Mouse (Mus musculus) granulocyte monocyte progenitor cell, adult 5-6 weeks (primary cell): ENCODE data around the gene Gm20517. TPM values are rescaled to one million over a fixed set of nuclear protein-coding genes. Genes with fewer than 3 reads are reported as not detected.
A peak's percentile ranks its signal among the peaks of the same experiment; 100 is the strongest.

Experiments
- ATAC-seq: replicated peaks from 2 replicates; pipeline ENCODE4 v1.8.0; 2016; ENCODE audit warnings: mild to moderate bottlenecking, moderate TSS enrichment, inconsistent platforms; ENCODE audit not compliant: poor library complexity, severe bottlenecking
- total RNA-seq, 2 experiments: library from RNA; stranded (forward) in 1 of 2; stranded (reverse) in 1 of 2; fragments of 200-712, 200-1000 nt in 1 of 2; fragments of >200 nt in 1 of 2; fragmentation: Nextera tagmentation in 1 of 2; gene quantifications; 2 replicates each; pipeline ENCODE4 v1.2.3; 2014 to 2017

Gm20517 gene
- total RNA-seq (2014; fragmentation: Nextera tagmentation): 0.41 and 2.2 TPM in 2 replicates
- 2.5 and 3.1 TPM in 2 replicates for total RNA-seq (2017)

DNA sequence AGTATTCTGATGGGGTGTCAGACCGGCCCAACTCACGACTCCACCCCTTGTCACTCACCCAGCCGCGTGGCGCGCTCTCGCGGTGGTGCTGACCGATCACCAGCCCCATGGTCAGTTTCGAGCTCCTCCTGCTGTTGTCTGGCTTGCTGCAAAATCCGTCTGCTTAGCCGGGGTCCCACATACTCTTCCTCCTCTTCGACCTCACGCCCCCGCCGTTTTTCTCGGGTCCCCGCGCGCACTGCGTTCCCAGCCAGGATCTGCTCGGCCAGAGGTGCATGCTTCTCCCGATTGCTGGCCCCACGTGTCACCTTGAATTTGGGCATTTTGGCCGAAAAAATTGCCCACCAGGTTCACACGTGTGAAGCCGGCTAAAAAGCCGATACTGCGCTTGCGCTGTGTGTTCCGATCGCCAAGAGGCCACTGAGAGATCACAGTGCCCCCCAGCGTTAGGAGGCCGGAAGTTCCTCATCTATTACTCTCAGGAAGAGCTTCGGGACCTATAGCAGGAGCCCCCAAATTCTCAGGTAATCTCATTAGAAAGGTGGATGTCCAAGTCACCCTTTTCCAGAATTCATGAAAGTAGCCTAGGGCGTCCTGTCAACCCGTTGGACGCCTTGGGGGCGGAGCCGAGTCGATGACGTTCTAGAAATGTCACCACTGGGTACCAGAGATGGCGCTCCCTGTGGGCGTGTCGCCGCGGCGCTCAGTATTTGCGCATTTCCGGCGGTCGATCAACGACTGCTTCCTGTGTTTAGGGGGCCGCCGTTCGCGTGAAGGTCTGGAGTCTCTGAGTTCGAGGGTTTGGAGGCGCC lies at the start of gene Gm20517, which contains the start of the genes Bysl and Med20:
Gene Gm20517 (plus strand): TSS at position 741 of the 812 bp plus-strand sequence.
Gene Bysl (minus strand): TSS at position 644 of the 812 bp plus-strand sequence.
Gene Med20 (plus strand): TSS at position 734 of the 812 bp plus-strand sequence.
- peak; percentile 82 for ATAC-seq

DNA sequence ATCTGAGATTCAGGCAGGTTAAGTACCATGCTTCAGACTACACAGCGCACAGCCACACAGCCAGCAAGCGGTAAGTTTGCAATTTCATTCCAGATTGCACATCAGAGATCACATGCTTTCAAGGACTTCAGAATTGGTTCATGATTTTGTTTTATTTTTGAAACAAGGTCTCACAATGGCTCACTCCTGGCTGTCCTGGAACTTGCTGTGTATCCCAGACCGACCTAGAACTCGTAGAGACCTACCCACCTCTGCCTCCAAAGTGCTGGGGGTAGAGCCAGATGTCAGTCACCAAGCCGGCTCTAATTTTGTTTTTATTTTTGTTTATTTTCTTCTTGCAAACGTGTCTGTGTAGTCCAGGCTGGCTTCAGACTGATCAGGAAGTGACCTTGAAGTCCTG lies 48.5 kb upstream of the Gm20517 start:
- ATAC-seq: no peak

- ATAC-seq: no peak; the same call in 1 of the 2 replicates
Observed at GRCm38 (mm10) chr17:47564612-47565011, 46.8 kb upstream of the Gm20517 start.

DNA sequence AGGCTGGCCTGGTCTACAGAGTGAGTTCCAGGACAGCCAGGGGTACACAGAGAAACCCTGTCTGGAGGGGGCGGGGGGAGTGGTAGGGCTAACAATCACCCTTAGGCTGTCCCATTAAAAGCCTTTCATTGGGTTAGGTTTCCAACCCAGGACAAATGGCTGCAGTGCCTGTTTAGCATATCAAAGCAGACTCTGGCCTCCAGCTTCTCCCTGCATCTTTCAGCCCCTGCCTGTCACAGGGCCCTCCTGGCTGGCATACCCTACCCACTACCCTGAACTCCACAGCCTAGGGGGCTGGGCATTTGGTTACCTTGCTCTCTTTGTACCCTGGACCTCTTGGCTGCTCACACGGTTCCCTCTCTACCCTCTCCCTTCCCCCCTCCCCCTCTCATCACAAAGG lies 45.3 kb upstream of the Gm20517 start:
- no peak for ATAC-seq

DNA sequence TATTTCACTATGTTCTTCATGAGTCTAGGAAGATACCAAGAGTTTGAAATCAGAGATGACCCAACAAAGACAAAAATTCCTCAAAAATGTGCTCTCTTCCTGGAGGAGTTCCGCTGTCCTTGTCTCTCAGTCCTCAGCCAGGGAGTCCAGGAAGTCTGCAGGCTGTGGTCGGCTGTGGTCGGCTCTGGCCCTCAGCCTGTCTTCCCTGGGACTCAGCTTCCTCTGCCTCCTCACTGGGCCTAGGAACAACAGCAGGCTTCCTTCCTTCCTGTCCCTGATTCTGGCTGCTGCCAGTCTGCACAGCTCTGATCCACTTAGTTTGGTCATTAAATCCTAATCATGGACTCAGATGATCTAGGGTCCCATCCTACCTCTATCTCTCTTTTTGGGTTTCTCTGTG lies 44.1 kb upstream of the Gm20517 start:
- ATAC-seq: peak; percentile 82

DNA sequence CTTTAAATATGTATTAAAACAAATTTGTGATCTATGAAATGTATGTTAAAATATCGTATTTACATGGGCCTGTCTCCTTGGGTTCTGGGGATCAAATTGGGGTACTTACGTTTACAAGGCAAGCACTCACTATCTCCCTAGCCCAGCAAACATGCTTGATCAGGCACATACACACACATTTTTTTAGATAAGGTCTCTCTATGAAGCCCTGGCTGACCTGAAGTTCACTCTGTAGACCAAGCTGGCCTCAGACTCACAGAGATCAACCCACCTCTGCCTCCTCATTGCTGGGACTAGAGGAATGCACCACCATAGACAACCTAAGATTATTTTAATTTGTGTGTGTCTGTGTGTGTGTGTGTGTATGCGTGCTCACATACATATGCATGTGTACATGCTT lies 43.0 kb upstream of the Gm20517 start:
- no peak for ATAC-seq

- no peak for ATAC-seq
Observed at GRCm38 (mm10) chr17:47568951-47569527, 42.4 kb upstream of the Gm20517 start.

DNA sequence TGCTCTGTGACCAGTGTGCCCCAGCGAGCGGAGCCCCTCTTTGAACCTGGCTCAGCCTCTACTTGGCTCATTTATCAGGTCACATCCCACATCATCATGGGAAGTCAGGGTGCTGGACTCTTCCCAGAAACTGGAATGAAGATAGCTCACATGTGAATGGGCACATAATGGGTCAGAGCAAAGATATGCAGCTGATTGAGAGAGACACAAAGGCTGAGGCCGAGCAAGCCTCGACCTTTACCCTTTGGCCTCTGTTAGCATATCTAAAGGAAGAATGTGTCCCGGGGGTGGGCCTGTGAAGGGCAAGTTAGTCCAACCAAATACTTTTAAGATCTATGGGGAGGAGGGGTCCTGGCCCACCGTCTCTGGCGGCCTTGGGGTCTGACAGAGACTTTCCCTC lies 39.8 kb upstream of the Gm20517 start:
- ATAC-seq: no peak

DNA sequence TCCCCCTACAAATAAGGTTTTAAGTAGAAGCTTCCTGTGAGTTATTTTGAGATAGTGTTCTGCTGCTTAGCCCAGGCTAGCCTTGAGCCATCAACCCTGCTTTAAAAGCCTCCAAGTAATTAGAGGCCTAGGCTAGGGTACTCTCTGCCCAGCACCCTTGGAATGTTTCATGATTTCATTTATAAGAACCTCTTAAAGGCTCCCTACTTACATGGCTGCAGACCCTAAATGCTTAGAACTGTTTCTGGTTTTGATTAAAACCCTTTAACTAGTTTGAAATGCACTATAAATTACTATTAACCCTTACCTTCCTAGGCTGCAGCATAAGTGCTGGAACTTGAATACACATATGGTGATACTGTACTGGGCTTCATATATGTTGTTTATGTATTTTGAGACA lies 39.0 kb upstream of the Gm20517 start:
- ATAC-seq: no peak

GRCm38 (mm10) chr17:47574028-47574427 lies 37.4 kb upstream of the Gm20517 start:
- ATAC-seq: no peak

DNA sequence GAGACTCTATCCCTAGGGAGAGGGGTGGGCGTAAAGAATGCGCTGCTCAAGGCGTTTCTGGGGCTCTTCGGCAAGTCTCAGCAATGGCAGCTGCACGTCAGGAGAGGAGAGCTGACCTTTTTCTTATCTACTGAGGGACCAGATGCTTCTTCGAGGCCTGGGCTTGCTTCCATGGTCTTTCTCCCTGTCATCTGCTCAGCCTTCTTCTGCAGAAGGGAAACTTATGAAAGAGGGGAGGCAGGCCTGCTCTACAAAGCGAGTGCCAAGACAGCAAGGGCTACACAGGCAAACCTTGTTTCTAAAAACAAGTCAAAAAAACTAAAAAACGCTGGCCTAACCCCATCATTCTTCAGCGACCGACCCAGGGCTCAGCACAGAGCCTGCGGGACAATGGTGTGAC lies 36.6 kb upstream of the Gm20517 start:
- ATAC-seq: no peak

DNA sequence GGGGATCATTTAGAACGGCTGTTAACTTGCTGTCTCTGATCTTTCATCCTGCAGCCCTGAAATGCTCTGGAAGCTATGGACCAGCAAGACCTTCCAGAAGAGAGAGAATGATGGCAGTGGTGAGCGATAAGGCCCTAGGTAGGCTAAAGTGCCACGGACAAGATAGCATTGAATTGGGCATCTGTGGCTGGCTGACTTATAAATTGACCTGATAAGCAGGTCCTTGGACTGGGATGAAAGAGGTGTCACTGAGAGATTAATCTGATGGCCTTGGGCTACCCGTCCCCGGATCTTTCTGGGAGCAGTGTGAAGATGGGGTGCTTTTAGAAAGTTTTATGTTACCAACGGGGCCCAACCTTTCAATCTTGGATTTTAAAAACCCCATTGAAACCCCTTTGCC lies 32.7 kb upstream of the Gm20517 start:
- no peak for ATAC-seq

- ATAC-seq: no peak
Observed at GRCm38 (mm10) chr17:47580962-47581361, 30.4 kb upstream of the Gm20517 start.

DNA sequence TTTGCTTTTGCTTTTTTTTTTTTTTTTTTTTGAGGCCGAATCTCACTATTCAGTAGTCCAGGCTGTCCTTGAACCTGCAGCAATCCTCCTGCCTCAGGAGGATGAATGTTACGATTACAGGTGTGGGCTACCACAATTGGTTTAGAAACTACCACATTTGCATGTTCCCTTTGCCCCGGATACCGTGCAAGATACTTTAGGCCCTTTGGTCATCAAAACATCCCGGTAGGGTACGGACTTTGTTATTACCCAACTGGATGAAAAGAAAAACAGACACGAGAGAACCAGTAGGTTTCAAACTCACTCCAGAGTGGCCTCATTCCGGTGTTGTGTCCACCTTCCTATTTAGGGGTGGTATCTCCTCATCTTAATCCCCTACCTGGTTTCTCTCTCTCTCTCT lies 22.9 kb upstream of the Gm20517 start:
- no peak for ATAC-seq

DNA sequence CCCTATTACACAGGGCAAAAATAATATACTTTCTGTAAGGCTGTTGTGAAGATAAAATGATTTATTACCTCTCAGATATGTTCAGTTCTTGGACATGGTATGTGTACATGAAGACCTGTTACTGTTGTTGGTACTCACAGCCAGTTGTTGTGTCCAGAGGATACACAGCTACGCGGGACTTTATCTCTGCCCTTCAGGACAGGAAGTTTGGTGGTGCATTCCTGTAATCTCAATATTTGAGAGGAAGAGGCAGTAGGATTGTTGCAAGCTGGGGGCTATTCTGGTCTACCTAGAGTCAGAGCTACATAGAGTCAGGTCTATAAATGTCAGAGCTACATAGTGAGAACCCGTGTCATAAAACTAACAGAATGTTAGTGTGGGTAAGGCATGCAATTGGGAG lies 20.3 kb upstream of the Gm20517 start:
- no peak for ATAC-seq

- peak; percentile 60 for ATAC-seq
Observed at GRCm38 (mm10) chr17:47593215-47593853, 18.1 kb upstream of the Gm20517 start.

DNA sequence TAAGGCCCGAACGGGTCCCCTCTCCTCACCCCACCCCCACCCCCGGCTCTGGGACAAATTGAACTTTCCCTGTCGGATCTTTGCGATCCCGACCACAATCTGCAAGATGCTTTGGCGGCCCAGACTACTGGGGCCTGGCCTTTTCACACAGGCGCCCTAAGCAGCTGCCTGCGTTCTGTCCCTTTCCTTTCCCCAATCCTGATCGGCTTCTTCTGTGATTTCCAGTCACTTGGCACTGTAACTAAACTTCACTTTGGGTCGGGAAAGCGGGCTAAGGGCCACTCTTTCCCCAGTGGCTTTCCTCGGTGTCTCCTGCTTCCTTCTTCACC lies 17.6 kb upstream of the Gm20517 start:
- no peak for ATAC-seq

DNA sequence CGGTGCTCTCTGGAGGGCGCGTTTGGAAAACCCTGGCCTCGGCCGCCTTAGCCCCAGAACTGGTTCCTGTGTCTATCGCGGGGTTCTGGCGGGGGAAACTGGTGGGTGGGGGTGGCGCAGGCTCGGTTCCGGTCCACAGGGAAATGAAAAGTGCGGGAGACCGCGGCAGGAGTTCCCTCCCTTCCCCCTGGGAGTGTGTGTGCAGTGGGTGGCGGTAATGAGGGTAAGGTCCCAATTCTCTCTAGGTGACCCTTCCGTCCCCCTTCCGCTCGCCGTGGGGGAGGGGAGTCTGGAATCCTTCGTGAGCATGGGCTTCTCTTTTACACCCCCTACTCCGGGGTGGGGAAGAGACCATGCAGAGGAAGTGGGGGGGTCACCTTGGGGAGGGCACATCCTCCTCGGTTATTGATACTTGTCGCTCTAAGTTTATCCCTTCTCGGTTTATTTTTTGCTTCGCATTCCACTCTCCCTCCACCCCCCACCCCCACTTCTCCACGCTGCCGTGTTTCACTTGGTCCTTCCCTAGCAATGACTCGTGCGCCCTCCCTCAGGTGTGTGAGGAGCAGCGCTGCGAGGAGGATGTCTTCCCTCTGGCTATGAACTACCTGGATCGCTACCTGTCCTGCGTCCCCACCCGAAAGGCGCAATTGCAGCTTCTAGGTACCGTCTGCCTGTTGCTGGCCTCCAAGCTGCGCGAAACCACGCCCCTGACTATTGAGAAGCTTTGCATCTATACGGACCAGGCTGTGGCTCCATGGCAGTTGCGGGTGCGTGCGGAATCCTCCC lies 17.0 kb upstream of the Gm20517 start:
- ATAC-seq: no peak

GRCm38 (mm10) chr17:47594969-47595247 lies 16.5 kb upstream of the Gm20517 start:
- ATAC-seq: no peak

DNA sequence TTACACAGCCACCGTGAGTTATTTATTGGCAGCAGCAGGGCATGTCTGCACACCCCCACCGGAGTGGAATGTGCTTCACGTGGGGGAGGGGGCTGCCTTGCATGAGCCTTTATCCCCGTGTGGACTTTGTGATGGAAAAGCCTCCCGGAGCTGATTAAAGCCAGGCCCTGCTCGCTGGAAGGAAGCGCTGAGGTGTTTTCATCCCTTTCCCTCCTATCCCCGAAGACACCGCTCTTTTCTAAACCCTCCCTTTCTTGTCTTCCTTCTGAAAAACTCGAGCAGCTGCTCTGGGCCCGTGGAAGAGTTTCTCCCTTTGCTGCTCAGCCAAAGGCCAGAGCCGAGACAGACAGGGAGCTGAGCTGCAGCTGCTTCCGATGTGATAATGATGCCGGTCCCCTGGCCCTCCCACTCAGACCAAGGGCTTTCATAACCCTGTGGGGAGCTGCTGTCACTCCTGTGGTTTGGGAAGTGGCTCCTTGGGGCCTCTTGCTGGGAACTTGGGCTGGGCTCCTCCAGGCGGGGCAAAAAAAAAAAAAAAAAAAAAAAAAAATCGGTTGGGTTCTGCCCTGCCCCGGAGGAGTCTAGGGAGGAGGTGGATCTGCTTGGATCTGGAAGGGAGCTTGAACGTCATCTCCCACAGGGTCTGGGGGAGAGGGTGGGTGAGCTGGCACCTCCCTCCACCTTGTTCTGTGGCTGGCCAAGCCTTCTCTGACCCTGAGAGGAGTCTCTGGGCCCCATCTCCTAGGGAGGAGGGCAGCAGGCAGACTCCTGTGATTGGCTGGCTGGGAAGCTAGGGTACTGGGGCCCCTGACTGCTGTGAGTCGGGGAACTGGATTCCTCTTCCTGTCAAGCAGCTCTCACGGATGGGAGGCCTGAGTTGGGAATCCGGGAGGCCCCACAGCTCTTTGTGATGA lies 15.9 kb upstream of the Gm20517 start:
- ATAC-seq: peak; percentile 66
